Mouse (Mus musculus): Measurements from ENCODE around the gene Lima1. TPM values are rescaled to one million over a fixed set of nuclear protein-coding genes. Genes with fewer than 3 reads are reported as not detected.

Lima1 gene
- total RNA-seq, 2 experiments from 2014 or later: 11.0 to 12.1 TPM

DNA sequence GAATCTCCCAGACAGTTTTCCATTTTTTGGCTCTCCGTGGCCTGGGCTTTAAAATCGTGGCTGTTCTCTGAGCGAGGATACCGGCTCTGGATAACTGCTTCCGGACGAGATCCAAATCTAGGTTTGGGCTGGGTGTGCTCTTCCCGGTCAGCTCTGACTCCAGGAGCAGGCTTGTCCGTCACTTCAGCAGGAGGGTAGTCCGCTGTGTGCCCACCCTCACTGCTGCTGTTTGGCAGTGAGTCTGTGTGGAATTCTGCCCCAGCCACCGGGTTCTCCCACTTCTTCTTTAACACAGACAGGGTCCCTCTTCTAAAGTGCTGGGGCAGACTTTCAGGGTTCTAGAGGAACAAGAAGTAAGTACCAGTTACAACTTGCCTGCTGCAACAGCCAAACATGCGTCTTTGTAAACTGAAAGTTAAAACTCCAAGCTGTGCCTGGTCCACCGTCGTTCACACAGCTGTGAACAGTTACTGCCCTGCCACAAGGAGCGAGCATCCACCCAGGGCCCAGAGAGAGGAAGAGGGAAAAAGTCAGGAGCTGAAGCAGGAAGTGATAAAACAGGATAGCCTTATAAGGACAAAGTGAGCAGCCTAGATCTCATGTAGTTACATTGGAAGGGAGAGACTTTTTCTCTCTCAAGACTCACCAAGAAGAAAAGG is 55.5 kb downstream of the Lima1 start:
- Histone ChIP-seq H3K4me3 (peak overlapping the region; percentile 46), H3K27ac (peak overlapping the region; percentile 81)
- TF ChIP-seq CTCF (conservative IDR thresholded peaks at IDR 0.05): no peak
- DNase-seq (ENCODE audit: low spot score in 2 of 2): no peak

DNA sequence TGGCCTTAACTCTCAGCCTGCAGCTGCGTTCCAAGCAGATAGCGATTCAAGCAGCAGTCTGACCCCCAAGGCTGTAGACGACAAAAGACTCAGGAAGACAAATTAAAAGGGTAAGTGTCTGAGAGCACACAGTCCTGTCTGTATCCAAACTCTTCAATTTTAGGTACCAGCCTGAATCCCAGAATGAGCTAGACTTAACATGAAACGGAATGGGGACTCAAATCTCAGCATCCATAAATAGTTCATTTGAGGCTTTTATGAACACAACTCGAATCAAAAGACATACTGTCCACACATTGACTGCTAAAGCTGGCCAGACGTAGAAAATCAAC is 56.2 kb downstream of the Lima1 start:
- no peak for DNase-seq (ENCODE audit: low spot score in 2 of 2)
- H3K27ac ChIP-seq: peak overlapping the region; percentile 81
- H3K4me3 ChIP-seq: peak overlapping the region; percentile 46
- no peak for TF ChIP-seq CTCF (conservative IDR thresholded peaks at IDR 0.05)

DNA sequence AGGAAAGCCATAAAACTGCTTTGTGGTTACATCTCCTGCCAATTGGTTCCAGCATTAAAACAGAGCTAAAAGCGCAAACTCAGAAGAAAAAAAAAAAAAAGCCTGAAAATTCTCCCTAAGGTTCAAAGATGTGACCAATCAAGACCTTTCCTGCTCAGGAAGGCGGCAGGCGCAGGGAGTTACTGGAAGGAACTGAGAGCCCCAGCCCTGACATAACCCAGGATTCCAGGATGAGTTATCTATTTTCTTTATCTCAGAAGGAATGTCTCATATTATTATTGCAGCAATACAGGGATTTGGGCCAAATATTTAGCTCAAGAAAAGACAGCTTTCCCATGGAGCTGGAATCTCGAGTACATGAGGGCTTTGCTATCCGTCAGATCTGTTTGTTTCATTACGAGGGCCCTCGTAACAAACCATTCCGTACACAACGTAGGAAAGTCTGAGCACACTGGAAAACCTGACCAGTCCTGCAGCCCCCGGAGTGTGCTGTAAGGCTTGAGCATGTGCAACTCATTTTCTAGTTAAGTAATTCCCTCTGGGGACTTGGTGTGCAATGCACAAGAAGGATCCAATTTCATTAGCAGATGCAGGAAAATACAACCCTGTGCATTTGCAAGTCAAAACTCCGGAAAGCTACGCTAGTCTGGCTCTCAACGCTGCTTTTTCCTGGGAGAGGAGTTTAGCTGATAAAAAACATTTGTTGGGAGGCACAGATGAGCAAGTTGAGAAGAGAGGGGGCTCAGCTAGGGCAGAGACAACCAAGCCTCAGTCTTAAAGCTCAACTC is 56.7 kb downstream of the Lima1 start:
- Histone ChIP-seq H3K4me3 (peak overlapping the region; percentile 46), H3K27ac (peak overlapping the region; percentile 81)
- DNase-seq (ENCODE audit: low spot score in 2 of 2): peak in 1 of 2 experiments; percentile 44
- no peak for TF ChIP-seq CTCF (conservative IDR thresholded peaks at IDR 0.05)

DNA sequence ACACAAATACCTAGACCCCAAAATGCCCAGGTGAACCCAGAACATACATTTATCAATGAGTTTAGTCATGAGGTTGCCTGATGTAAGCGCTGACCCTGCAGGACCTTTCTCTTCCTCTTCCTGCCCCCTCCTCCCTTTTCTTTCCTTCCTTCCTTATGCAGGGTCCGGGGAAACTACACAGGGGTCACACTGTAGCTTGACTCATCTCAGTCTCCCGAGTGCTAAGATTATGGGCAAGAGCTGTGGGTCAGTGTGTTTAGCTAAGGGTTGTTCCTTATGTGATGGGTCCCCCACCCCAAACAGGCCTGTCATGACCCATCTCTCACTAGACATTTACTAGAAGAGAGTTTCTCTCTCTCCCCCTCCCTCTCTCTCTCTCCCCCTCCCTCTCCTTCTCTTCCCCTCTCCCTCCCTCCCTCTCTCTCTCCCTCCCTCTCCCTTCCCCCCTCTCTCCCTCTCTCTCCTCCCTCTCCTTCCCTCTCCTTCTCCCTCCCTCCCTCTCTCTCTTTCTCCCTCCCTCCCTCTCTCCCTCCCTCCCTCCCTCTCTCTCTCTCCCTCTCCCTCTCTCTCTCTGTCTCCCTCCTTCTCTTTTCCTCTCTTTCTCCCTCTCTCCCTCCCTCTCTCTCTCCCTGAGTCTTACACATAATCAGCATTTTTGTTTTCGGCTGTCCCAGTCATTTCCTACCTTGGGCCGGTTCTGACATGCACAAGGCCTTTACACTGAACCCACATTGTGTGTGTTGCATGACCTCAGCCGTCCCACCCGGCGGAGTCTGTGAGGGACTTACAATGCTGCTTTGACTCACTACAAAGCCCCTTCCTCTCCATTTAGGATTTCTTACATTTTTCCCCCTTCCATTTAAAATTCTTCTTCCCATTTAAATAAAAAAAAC is 57.7 kb downstream of the Lima1 start:
- H3K27ac ChIP-seq: peak overlapping the region; percentile 81; the same call in 1 of the 2 replicates
- H3K4me3 ChIP-seq: peak overlapping the region; percentile 46
- no peak for TF ChIP-seq CTCF (conservative IDR thresholded peaks at IDR 0.05)
- DNase-seq (ENCODE audit: low spot score in 2 of 2): no peak

DNA sequence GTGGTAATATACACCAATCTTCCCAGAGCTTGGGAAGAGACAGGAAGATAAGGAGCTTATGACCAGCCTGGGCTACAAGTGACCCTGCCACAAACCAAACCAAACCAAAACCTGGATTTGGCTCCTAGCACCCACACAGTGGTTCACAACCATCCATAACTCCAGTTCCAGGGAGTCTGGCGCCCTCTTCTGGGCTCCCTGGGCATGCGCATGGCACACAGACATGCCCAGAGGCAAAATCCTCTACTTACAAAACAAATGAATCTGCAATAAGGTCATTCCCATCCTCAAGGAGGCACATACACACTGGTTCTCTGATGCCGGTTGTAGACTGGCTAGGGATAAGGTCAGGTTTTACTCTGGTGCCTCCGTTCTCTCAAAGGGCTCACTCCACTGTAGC is 59.3 kb downstream of the Lima1 start:
- peak; percentile 55 for TF ChIP-seq CTCF (conservative IDR thresholded peaks at IDR 0.05)
- H3K27ac ChIP-seq: no peak overlapping the region
- no peak overlapping the region for H3K4me3 ChIP-seq
- no peak for DNase-seq (ENCODE audit: low spot score in 2 of 2)

DNA sequence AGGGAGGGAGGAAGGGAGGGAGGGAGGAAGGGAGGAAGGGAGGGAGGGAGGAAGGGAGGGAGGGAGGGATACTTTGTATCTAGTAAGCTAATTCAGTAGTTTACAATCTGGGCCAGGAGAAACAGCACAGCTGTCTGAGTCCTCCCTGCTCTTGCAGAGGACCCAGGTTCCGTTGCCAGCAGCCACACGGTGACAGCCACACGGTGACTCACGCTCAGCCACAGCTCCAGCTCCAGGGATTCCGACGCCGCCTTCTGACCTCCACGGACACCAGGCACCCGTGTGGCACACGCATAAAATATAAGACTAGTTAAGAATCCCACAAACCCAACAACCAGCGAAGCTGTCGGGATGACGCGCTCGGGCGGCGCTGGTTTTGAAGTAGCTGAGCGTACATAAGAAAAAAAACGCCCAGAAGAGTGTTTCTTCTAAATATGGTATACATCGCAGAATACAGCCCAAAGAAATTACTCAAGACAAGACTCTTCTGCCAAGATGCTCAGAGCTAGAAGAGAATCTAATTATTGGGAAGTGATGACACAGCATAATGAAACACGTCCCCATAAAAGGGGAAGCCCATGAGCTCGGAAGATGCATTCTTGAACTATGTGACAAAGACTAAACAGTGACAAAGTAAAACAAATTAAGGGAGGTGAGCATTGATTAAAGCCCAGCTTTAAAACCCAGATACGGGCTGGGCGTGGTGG is 60.5 kb downstream of the Lima1 start:
- no peak for TF ChIP-seq CTCF (conservative IDR thresholded peaks at IDR 0.05)
- Histone ChIP-seq H3K27ac (no peak overlapping the region), H3K4me3 (no peak overlapping the region)
- DNase-seq (ENCODE audit: low spot score in 2 of 2): no peak

DNA sequence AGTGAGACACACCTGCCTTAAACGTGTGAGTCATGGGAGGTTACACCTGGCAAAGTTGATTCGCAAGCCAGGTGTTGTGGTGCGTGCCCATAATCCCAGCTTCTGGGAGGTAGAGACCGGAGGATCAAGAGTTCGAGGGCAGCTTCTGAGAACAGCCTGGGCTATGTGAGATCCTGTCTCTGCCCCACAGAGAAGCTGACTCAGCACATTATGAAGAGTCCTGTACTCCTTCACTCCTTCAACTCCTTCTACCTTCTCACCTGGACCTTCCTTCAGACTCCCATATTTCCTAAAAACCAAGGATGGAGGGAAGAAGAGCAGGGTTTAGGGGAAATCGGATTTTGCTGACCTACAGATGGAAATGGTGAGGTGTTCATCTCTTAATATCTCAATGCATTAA is 61.6 kb downstream of the Lima1 start:
- DNase-seq (ENCODE audit: low spot score in 2 of 2): no peak
- Histone ChIP-seq H3K27ac (no peak overlapping the region), H3K4me3 (no peak overlapping the region)
- no peak for TF ChIP-seq CTCF (conservative IDR thresholded peaks at IDR 0.05)

DNA sequence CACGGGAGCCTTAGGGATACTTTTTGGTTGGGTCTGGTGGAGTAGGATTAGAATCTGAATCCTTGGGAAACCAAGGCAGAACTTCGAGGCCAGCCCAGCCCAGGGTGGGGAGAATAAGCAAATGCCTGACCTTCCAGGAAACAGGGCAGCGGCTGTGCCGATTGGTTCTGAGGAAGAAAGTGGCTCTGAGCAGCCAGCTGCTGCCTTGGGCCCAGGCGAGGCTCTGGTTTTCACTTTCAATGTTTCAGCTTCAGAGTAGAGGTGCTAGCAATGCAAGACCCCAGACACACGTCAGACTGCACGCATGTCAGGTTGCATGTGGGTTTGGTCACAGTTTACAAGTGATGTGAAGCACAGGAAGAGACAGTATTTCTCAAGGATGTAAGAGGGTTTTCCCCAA is 63.2 kb downstream of the Lima1 start:
- TF ChIP-seq CTCF (conservative IDR thresholded peaks at IDR 0.05): no peak
- no peak for DNase-seq (ENCODE audit: low spot score in 2 of 2)
- Histone ChIP-seq H3K27ac (no peak overlapping the region), H3K4me3 (no peak overlapping the region)

DNA sequence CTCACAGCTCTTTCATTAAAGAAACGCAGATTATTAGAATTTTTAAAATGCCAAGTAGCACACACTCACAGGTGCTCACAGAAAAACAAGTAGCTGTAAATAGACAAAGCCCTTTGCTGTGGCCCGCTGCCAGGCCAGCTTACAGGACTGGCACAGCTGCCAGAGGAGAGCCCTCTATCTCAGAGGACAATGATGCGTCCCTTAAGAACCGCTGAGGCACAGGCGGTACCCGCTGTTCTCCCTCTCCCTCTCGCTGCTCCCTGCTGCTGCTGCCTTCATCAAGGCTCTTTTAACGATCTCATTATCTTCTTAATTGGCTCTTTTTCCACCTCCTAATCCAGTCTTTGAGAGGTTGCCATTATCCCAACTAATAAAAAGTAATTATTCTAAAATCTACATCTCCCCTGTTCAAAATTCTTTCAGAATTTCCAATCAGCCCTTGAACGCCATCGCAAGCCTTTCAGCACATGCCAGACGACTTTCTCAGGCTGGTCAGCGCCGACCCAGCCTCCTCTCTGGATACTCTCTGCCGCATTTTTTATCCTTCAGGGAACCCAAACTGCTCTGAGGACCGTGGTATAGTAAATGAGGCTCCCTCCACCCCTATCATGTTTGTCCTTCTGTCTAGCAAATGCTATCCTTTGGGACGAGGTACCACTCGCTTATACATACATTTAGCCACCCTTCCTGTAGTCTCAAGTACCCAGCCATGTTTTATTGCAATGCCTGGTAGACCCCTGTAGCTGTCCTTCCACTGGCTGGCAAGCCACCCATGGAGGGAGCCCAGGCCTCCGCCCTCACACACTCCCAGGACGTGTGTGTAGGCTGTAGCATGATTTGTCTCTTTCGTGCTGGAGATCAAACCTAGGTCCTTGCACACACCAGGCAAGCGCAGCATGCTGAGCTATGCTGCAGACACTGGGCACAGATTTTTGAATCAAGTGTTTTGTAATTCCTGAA is 67.2 kb downstream of the Lima1 start:
- Histone ChIP-seq H3K4me3 (peak overlapping the region; percentile 15), H3K27ac (peak overlapping the region; percentile 49; the same call in 1 of the 2 replicates)
- no peak for TF ChIP-seq CTCF (conservative IDR thresholded peaks at IDR 0.05)
- peak in 1 of 2 experiments; percentile 29 for DNase-seq (ENCODE audit: low spot score in 2 of 2)

DNA sequence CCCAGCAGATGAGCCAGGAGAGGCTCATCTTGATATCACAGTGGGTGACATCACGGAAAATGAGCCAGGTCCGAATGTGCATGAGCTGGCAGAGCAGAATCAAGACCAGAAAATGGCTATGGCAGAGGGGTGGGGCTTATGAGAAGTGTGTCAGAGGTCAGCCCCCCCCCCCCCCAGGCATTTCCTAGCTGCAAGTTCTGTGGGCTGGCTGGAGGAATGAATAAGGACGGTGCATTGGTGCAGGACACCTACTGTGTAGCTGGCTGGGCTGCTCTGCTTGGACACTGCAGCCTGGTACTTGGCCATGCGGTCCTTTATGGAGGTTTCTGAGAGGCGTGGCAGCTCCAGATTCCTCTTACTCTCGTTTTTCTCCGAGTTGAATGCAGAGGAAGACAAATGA is 69.1 kb downstream of the Lima1 start:
- Histone ChIP-seq H3K27ac (no peak overlapping the region), H3K4me3 (no peak overlapping the region)
- no peak for TF ChIP-seq CTCF (conservative IDR thresholded peaks at IDR 0.05)
- DNase-seq (ENCODE audit: low spot score in 2 of 2): no peak

DNA sequence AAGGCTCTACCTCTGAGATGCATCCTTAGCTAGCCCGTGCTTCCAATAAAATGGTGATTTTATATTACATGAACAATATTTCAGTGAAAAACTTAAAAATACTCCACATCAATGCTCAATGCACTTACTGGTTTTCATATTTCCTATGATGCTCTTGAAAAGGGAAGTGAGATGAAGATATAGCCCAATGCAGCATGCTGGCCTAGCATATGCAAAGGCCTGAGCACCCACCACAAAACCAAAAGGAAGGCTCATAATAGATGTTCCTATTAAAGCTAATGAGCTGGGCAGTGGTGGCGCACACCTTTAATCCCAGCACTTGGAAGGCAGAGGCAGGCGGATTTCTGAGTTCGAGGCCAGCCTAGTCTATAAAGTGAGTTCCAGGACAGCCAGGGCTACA is 69.6 kb downstream of the Lima1 start:
- Histone ChIP-seq H3K27ac (no peak overlapping the region), H3K4me3 (no peak overlapping the region)
- no peak for TF ChIP-seq CTCF (conservative IDR thresholded peaks at IDR 0.05)
- DNase-seq (ENCODE audit: low spot score in 2 of 2): no peak

Measured in layer of hippocampus, adult 2 months (tissue).